Mouse (Mus musculus) bone marrow macrophage, adult 2 months (primary cell): ENCODE data around the gene Emid1.

Experiments used
- CTCF ChIP-seq: IDR thresholded peaks from 2 replicates; pipeline ENCODE4 v1.5.1; 2012; ENCODE audit warnings: low read depth, mild to moderate bottlenecking, low read length, moderate library complexity
- POLR2A ChIP-seq: IDR thresholded peaks from 2 replicates; pipeline ENCODE4 v1.6.1; 2012; ENCODE audit warnings: mild to moderate bottlenecking, low read depth, low read length, borderline replicate concordance

- no peak for TF ChIP-seq POLR2A
- no peak for TF ChIP-seq CTCF
Observed at GRCm38 (mm10) chr11:5164310-5164709, 12.3 kb upstream of the Emid1 start.
